Mouse (Mus musculus) mouse embryonic stem cell (cell line): ENCODE results near the gene Eral1.
"Not testable (repeated sequence)": the region's sequence is repeated elsewhere in the genome, so short reads cannot be mapped to it uniquely, and the experiment has no call there.

Experiments
- in situ Hi-C, 2 experiments: fragments of 300-500 bp; cut with MboI; formaldehyde crosslinking; loops; 1 replicate in 1 of 2; 3 replicates in 1 of 2; pipeline ENCODE4 v1.14.3; 2019 to 2020; ENCODE audit warnings: low sequenced_read_pairs in 2 of 2, low pct_unique_long_range_greater_than_20kb in 1 of 2, mixed read lengths in 1 of 2; ENCODE audit not compliant: unreplicated experiment in 1 of 2

Eral1 gene

DNA sequence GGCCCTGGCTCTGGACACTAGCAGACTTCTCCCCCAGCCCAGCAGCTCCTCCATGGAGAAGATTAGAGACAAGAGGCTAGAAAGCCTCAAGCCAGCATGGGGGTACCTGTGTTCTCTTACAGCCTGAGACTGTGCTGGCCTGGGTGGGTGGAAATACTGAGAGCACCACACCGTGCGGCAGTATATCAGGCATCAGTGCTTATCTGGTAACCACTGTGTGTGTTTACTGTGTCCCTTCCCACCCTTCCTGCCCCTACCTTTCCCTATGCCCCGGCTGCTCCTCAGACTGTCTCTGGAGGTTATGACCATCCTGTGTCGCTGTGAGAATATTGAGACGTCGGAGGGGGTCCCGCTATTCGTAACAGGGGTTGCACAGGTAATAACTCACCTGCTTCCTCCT lies 27.1 kb downstream of the Eral1 start:
- in situ Hi-C loops, result no loop called here

- in situ Hi-C loops, result not testable (repeated sequence)
These were observed 31.5 kb downstream of the Eral1 start for GRCm38 (mm10) chr11:78048637-78049036.

- in situ Hi-C loops, result no loop called here
These were observed 35.4 kb downstream of the Eral1 start for GRCm38 (mm10) chr11:78044758-78045251.

GRCm38 (mm10) chr11:78042290-78042870 lies 37.8 kb downstream of the Eral1 start:
- in situ Hi-C loops, result not testable (repeated sequence)

DNA sequence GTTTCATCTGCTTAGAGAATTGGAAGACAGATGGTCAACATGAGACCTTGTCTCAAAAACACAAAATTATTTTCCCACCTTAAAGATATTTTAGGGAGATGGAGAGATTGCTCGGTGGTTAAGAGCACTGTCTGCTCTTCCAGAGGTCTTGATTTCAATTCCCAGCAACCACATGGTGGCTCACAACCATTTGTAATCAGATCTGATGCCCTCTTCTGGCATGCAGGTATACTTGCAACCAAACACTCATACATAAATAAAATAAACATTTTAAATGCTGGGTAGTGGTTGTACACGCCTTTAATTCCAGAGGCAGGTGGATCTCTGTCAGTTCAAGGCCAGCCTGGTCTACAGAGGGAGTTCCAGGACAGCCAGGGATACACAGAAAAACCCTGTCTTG lies 39.3 kb downstream of the Eral1 start:
- in situ Hi-C loops, result no loop called here

GRCm38 (mm10) chr11:78037831-78038752 lies 42.1 kb downstream of the Eral1 start, which contains the start of gene Flot2:
Gene Flot2, plus strand, starts transcription at chr11:78037931.
- in situ Hi-C loops, result no loop called here

DNA sequence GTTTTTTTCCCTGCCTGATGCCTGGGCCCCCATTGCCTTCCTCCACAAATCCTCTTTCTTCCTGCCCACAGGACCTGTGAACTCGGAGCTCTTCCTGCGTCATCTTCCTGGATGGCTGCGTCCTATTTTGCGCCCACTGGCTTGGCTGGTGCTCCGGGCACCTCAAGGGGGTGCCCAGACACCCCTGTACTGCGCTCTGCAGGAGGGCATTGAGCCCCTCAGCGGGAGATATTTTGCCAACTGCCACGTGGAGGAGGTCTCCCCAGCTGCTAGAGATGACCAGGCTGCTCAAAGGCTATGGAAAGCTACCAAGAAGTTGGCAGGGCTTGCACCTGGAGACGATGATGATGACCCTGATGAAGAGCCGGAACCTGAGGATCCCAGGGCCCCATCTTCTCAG lies 43.4 kb downstream of the Eral1 start:
- in situ Hi-C loops, result no loop called here

GRCm38 (mm10) chr11:78033931-78034617 lies 46.1 kb downstream of the Eral1 start:
- in situ Hi-C loops, result no loop called here

GRCm38 (mm10) chr11:78032809-78033195 lies 47.4 kb downstream of the Eral1 start:
- in situ Hi-C loops, result no loop called here

DNA sequence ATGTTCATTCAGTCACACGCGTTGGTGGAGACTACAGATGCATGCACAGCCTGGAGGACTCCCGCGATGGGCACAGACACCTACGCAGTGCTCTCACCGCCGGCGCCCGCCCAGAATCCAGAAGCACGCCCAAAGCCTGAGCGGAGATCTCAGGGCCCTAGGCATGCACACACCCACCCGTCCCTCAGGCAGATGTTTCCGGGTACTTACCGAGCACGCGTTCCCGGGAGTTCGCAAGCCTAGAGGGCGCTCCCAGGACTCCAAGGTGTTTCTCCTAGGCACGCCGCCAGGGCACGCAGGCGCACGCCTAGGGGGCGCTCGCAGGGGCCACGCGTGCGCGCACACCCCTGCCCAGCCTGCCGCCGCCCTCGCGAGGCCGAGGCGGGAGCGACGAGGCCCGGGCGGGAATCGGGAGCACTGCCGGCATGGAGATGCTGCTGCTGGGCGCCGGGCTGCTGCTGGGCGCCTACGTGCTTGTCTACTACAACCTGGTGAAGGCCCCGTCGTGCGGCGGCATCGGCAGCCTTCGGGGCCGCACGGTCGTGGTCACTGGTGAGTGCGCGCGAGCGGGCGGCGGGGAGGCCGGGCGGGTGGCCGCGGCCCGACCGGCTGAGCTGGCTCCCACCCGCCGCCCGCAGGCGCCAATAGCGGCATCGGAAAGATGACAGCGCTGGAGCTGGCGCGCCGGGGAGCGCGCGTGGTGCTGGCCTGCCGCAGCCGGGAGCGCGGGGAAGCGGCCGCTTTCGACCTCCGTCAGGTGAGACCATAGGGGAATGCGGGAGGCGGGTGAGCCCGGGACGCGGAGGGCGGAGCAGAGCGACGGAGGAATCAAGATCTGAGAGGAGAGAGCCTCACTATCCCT lies 48.0 kb downstream of the Eral1 start, which contains the start of gene Dhrs13:
Gene Dhrs13 (plus strand): TSS at position 334 of the 862 bp plus-strand sequence.
- in situ Hi-C loops, result no loop called here

- in situ Hi-C loops, result no loop called here
These were observed 48.8 kb downstream of the Eral1 start for GRCm38 (mm10) chr11:78031389-78031788.

GRCm38 (mm10) chr11:78030600-78030999 lies 49.6 kb downstream of the Eral1 start:
- in situ Hi-C loops, result no loop called here

DNA sequence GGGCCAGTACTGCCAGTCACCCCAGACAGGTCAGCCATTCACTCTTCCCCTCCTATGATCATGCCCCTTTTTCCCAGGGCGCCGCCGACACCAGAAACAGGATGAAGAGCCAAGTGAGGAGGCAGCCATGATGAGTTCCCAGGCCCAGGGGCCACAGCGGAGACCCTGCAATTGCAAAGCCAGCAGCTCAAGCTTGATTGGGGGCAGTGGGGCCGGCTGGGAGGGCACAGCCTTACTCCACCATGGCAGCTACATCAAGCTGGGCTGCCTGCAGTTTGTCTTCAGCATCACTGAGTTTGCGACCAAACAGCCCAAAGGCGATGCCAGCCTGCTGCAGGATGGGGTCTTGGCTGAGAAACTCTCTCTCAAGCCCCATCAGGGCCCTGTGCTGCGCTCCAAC lies 50.9 kb downstream of the Eral1 start:
- in situ Hi-C loops, result no loop called here

GRCm38 (mm10) chr11:78023607-78024006 lies 56.6 kb downstream of the Eral1 start:
- in situ Hi-C loops, result no loop called here
